Mouse (Mus musculus): Measurements from ENCODE around the gene Pcx. TPM values are rescaled to one million over a fixed set of nuclear protein-coding genes. Genes with fewer than 3 reads are reported as not detected.

The Pcx gene
- 30.6 and 33.3 TPM in 2 replicates for polyA plus RNA-seq (2015; fragmentation: Nextera tagmentation; extraction: Ambion mirVana)

- WGBS: under 1% methylated on average over 81 of the region's 82 CpGs
- Histone ChIP-seq H3K4me2 (ENCODE audit: low read length) (peak within 1 kb of the TSS; percentile 90), H3K36me3 (ENCODE audit: control insufficient read depth, insufficient read depth) (no peaks in the 10 kb centered on the region), H3K27ac (ENCODE audit: low read length) (no peak within 1 kb of the TSS), H3K4me3 (replicated peaks; ENCODE audit: low read length) (peak within 1 kb of the TSS; percentile 76), H3K4me1 (replicated peaks; ENCODE audit: control insufficient read depth, insufficient read depth, low read length) (peaks cover 8% of the 10 kb centered on the region), H3K27me3 (replicated peaks; ENCODE audit: control insufficient read depth, insufficient read depth, low read length) (no peaks in the 10 kb centered on the region), H3K9me3 (ENCODE audit: control insufficient read depth, low read length) (no peaks in the 10 kb centered on the region), H3K9ac (replicated peaks; ENCODE audit: low read depth, low read length) (peak within 1 kb of the TSS; percentile 59)
- ATAC-seq: peak; percentile 100
Observed at GRCm38 (mm10) chr19:4509986-4510963, at the start of gene Pcx. Gene Pcx, plus strand, starts transcription at chr19:4510472.

- Histone ChIP-seq H3K4me3 (replicated peaks; ENCODE audit: low read length) (no peak overlapping the region), H3K36me3 (ENCODE audit: control insufficient read depth, insufficient read depth) (no peaks in the 10 kb centered on the region), H3K4me2 (ENCODE audit: low read length) (no peak overlapping the region), H3K27ac (ENCODE audit: low read length) (no peak overlapping the region), H3K4me1 (replicated peaks; ENCODE audit: control insufficient read depth, insufficient read depth, low read length) (no peaks in the 10 kb centered on the region), H3K9me3 (ENCODE audit: control insufficient read depth, low read length) (no peaks in the 10 kb centered on the region), H3K9ac (replicated peaks; ENCODE audit: low read depth, low read length) (no peak overlapping the region), H3K27me3 (replicated peaks; ENCODE audit: control insufficient read depth, insufficient read depth, low read length) (no peaks in the 10 kb centered on the region)
- ATAC-seq: no peak
- 92% methylated on average over 8 of the region's 8 CpGs for WGBS
Observed at GRCm38 (mm10) chr19:4461981-4462380, 48.3 kb upstream of the Pcx start.

GRCm38 (mm10) chr19:4464666-4465065 lies 45.6 kb upstream of the Pcx start:
- H3K27ac ChIP-seq (ENCODE audit: low read length): no peak overlapping the region
- H3K4me1 ChIP-seq (replicated peaks; ENCODE audit: control insufficient read depth, insufficient read depth, low read length): no peaks in the 10 kb centered on the region
- H3K4me2 ChIP-seq (ENCODE audit: low read length): no peak overlapping the region
- no peak overlapping the region for H3K4me3 ChIP-seq (replicated peaks; ENCODE audit: low read length)
- ATAC-seq: no peak
- H3K9me3 ChIP-seq (ENCODE audit: control insufficient read depth, low read length): no peaks in the 10 kb centered on the region
- H3K36me3 ChIP-seq (ENCODE audit: control insufficient read depth, insufficient read depth): no peaks in the 10 kb centered on the region
- 87% methylated on average over 4 of the region's 4 CpGs for WGBS
- H3K9ac ChIP-seq (replicated peaks; ENCODE audit: low read depth, low read length): no peak overlapping the region
- no peaks in the 10 kb centered on the region for H3K27me3 ChIP-seq (replicated peaks; ENCODE audit: control insufficient read depth, insufficient read depth, low read length)

GRCm38 (mm10) chr19:4468363-4468762 lies 41.9 kb upstream of the Pcx start:
- WGBS: 29% methylated on average over 5 of the region's 5 CpGs
- ATAC-seq: no peak

GRCm38 (mm10) chr19:4473549-4473948 lies 36.7 kb upstream of the Pcx start:
- Histone ChIP-seq H3K27ac (ENCODE audit: low read length) (no peak overlapping the region), H3K27me3 (replicated peaks; ENCODE audit: control insufficient read depth, insufficient read depth, low read length) (peaks cover 19% of the 10 kb centered on the region), H3K9me3 (ENCODE audit: control insufficient read depth, low read length) (no peaks in the 10 kb centered on the region), H3K36me3 (ENCODE audit: control insufficient read depth, insufficient read depth) (no peaks in the 10 kb centered on the region), H3K9ac (replicated peaks; ENCODE audit: low read depth, low read length) (no peak overlapping the region), H3K4me3 (replicated peaks; ENCODE audit: low read length) (no peak overlapping the region), H3K4me1 (replicated peaks; ENCODE audit: control insufficient read depth, insufficient read depth, low read length) (peaks cover 6% of the 10 kb centered on the region), H3K4me2 (ENCODE audit: low read length) (no peak overlapping the region)
- WGBS: 83% methylated on average over 5 of the region's 5 CpGs
- ATAC-seq: no peak

More at GRCm38 (mm10) chr19:4468363-4468762, 41.9 kb upstream of the Pcx start:
- no peaks in the 10 kb centered on the region for H3K36me3 ChIP-seq (ENCODE audit: control insufficient read depth, insufficient read depth)
- no peaks in the 10 kb centered on the region for H3K4me1 ChIP-seq (replicated peaks; ENCODE audit: control insufficient read depth, insufficient read depth, low read length)
- H3K9ac ChIP-seq (replicated peaks; ENCODE audit: low read depth, low read length): no peak overlapping the region
- no peak overlapping the region for H3K4me3 ChIP-seq (replicated peaks; ENCODE audit: low read length)
- no peak overlapping the region for H3K4me2 ChIP-seq (ENCODE audit: low read length)
- no peaks in the 10 kb centered on the region for H3K9me3 ChIP-seq (ENCODE audit: control insufficient read depth, low read length)
- H3K27me3 ChIP-seq (replicated peaks; ENCODE audit: control insufficient read depth, insufficient read depth, low read length): no peaks in the 10 kb centered on the region
- no peak overlapping the region for H3K27ac ChIP-seq (ENCODE audit: low read length)

GRCm38 (mm10) chr19:4474739-4475138 lies 35.5 kb upstream of the Pcx start:
- H3K4me3 ChIP-seq (replicated peaks; ENCODE audit: low read length): no peak overlapping the region
- no peak for ATAC-seq
- peaks cover 19% of the 10 kb centered on the region for H3K27me3 ChIP-seq (replicated peaks; ENCODE audit: control insufficient read depth, insufficient read depth, low read length)
- H3K36me3 ChIP-seq (ENCODE audit: control insufficient read depth, insufficient read depth): no peaks in the 10 kb centered on the region
- H3K27ac ChIP-seq (ENCODE audit: low read length): no peak overlapping the region
- H3K9me3 ChIP-seq (ENCODE audit: control insufficient read depth, low read length): no peaks in the 10 kb centered on the region
- WGBS: 51% methylated on average over 3 of the region's 3 CpGs
- peaks cover 6% of the 10 kb centered on the region for H3K4me1 ChIP-seq (replicated peaks; ENCODE audit: control insufficient read depth, insufficient read depth, low read length)
- H3K9ac ChIP-seq (replicated peaks; ENCODE audit: low read depth, low read length): no peak overlapping the region
- no peak overlapping the region for H3K4me2 ChIP-seq (ENCODE audit: low read length)

- Histone ChIP-seq H3K27me3 (replicated peaks; ENCODE audit: control insufficient read depth, insufficient read depth, low read length) (peaks cover 19% of the 10 kb centered on the region), H3K27ac (ENCODE audit: low read length) (no peak overlapping the region), H3K4me1 (replicated peaks; ENCODE audit: control insufficient read depth, insufficient read depth, low read length) (peaks cover 6% of the 10 kb centered on the region), H3K36me3 (ENCODE audit: control insufficient read depth, insufficient read depth) (no peaks in the 10 kb centered on the region), H3K4me2 (ENCODE audit: low read length) (no peak overlapping the region), H3K9me3 (ENCODE audit: control insufficient read depth, low read length) (no peaks in the 10 kb centered on the region), H3K4me3 (replicated peaks; ENCODE audit: low read length) (no peak overlapping the region), H3K9ac (replicated peaks; ENCODE audit: low read depth, low read length) (no peak overlapping the region)
- 72% methylated on average over 11 of the region's 11 CpGs for WGBS
- ATAC-seq: no peak
Observed at GRCm38 (mm10) chr19:4475224-4475925, 34.9 kb upstream of the Pcx start.

GRCm38 (mm10) chr19:4476601-4477257 lies 33.5 kb upstream of the Pcx start:
- H3K27me3 ChIP-seq (replicated peaks; ENCODE audit: control insufficient read depth, insufficient read depth, low read length): peaks cover 19% of the 10 kb centered on the region
- peak overlapping the region; percentile 89 for H3K4me2 ChIP-seq (ENCODE audit: low read length)
- peak; percentile 72 for ATAC-seq
- H3K9me3 ChIP-seq (ENCODE audit: control insufficient read depth, low read length): no peaks in the 10 kb centered on the region
- peaks cover 6% of the 10 kb centered on the region for H3K4me1 ChIP-seq (replicated peaks; ENCODE audit: control insufficient read depth, insufficient read depth, low read length)
- H3K27ac ChIP-seq (ENCODE audit: low read length): no peak overlapping the region
- H3K9ac ChIP-seq (replicated peaks; ENCODE audit: low read depth, low read length): peak overlapping the region; percentile 59
- peak overlapping the region; percentile 49 for H3K4me3 ChIP-seq (replicated peaks; ENCODE audit: low read length)
- H3K36me3 ChIP-seq (ENCODE audit: control insufficient read depth, insufficient read depth): no peaks in the 10 kb centered on the region
- under 1% methylated on average over 68 of the region's 70 CpGs for WGBS

All from forebrain, embryonic 16.5 days (tissue).